Mouse (Mus musculus): ENCODE results near the gene St8sia4. TPM values are rescaled to one million over a fixed set of nuclear protein-coding genes. Genes with fewer than 3 reads are reported as not detected.

The St8sia4 gene
- 1.1 and 1.5 TPM in 2 replicates for polyA plus RNA-seq (2015; fragmentation: Nextera tagmentation; extraction: Ambion mirVana)

DNA sequence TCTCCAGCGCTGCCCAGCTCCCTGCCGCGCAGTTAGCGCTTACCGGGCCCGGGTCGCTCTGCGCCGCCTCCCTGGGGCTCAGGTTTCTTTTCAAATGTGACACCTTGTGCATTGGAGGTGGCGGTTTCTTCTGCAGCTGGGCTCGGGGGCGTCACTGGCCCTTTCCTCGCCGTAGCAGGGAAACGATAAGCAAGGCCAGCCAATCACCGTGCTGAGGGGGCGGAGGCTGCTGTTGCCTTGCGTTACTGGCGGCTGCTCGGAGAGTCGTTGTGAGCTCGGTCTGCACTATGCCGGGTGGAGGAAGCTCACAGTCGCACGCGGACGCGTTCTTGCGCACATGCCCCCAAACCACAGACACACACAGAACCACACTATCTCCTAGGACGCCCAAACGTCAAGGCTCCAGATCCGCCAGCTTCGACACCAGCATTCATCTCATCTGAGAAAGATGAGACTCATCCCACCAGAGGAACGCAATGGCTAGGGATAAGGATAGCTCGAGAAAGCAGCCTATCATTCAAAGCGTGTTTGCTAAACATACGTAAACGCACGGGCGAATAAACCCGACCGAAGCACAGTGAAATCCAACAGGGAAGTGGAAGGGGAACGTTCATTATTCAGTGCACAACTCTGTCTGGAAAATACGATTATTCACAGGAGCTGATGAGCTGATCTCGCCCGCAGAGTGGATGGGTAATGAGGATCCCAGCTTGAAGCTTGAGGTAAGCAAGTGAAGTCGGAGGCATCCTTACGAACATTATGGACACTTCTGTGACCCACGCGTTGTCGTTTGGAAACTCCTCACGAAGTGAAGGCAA lies at the start of gene St8sia4:
St8sia4 (minus strand) TSS at position 137 of the 818 bp plus-strand sequence.
- H3K4me2 ChIP-seq (replicated peaks; ENCODE audit: low read depth): peak within 1 kb of the TSS; percentile 84
- no peaks in the 10 kb centered on the region for H3K9me3 ChIP-seq (ENCODE audit: control insufficient read depth)
- no peak within 1 kb of the TSS for H3K27ac ChIP-seq (ENCODE audit: low read depth, low read length)
- under 1% methylated on average over 52 of the region's 52 CpGs for WGBS
- no peak for TF ChIP-seq CTCF (IDR thresholded peaks at IDR 0.05; ENCODE audit: low read depth)
- peak; percentile 86 for ATAC-seq
- H3K36me3 ChIP-seq (ENCODE audit: control insufficient read depth, insufficient read depth): no peaks in the 10 kb centered on the region
- H3K9ac ChIP-seq (ENCODE audit: low read depth, low read length): no peak within 1 kb of the TSS
- H3K27me3 ChIP-seq (replicated peaks; ENCODE audit: control insufficient read depth, insufficient read depth, low read length): 0 out of 2 replicates have a peak, but pooled peaks cover 3% of the 10 kb centered on the region
- peak within 1 kb of the TSS; percentile 57 for H3K4me3 ChIP-seq (ENCODE audit: low read depth, low read length)
- no peaks in the 10 kb centered on the region for H3K4me1 ChIP-seq (replicated peaks; ENCODE audit: control insufficient read depth, insufficient read depth, low read length)

- no peak for ATAC-seq
- H3K27ac ChIP-seq (ENCODE audit: low read depth, low read length): no peak overlapping the region
- H3K4me2 ChIP-seq (replicated peaks; ENCODE audit: low read depth): no peak overlapping the region
- H3K36me3 ChIP-seq (ENCODE audit: control insufficient read depth, insufficient read depth): no peaks in the 10 kb centered on the region
- WGBS: 51% methylated on average over 3 of the region's 3 CpGs
- H3K27me3 ChIP-seq (replicated peaks; ENCODE audit: control insufficient read depth, insufficient read depth, low read length): no peaks in the 10 kb centered on the region
- no peak overlapping the region for H3K4me3 ChIP-seq (ENCODE audit: low read depth, low read length)
- H3K4me1 ChIP-seq (replicated peaks; ENCODE audit: control insufficient read depth, insufficient read depth, low read length): no peaks in the 10 kb centered on the region
- no peak overlapping the region for H3K9ac ChIP-seq (ENCODE audit: low read depth, low read length)
- no peak for TF ChIP-seq CTCF (IDR thresholded peaks at IDR 0.05; ENCODE audit: low read depth)
- H3K9me3 ChIP-seq (ENCODE audit: control insufficient read depth): no peaks in the 10 kb centered on the region
Observed at GRCm38 (mm10) chr1:95709181-95709580, 41.8 kb upstream of the St8sia4 start.

DNA sequence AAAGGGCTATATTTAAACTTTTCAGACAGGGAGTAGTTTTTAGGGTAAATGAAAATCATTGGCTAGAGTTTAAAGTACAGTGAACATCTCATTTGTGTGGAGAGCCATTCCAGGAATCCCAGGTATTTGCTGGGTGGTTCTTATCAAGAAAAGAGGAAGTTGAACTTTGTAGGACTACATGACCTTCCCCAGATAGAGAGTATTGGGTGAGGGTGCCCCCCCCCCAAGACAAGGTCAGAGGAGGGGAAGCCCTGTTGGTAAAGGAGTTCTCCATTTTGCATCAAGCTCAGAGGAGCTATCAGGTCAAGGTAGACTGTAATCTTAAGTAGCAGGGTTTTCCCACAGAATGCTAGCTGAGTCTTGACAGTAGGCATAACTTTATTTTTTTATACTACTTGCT lies 32.5 kb upstream of the St8sia4 start:
- H3K9me3 ChIP-seq (ENCODE audit: control insufficient read depth): no peaks in the 10 kb centered on the region
- no peaks in the 10 kb centered on the region for H3K27me3 ChIP-seq (replicated peaks; ENCODE audit: control insufficient read depth, insufficient read depth, low read length)
- no peak for TF ChIP-seq CTCF (IDR thresholded peaks at IDR 0.05; ENCODE audit: low read depth)
- H3K36me3 ChIP-seq (ENCODE audit: control insufficient read depth, insufficient read depth): no peaks in the 10 kb centered on the region
- no peak overlapping the region for H3K9ac ChIP-seq (ENCODE audit: low read depth, low read length)
- no peak for ATAC-seq
- H3K27ac ChIP-seq (ENCODE audit: low read depth, low read length): no peak overlapping the region
- no peak overlapping the region for H3K4me2 ChIP-seq (replicated peaks; ENCODE audit: low read depth)
- H3K4me1 ChIP-seq (replicated peaks; ENCODE audit: control insufficient read depth, insufficient read depth, low read length): no peaks in the 10 kb centered on the region
- no peak overlapping the region for H3K4me3 ChIP-seq (ENCODE audit: low read depth, low read length)

- ATAC-seq: no peak
- Histone ChIP-seq H3K4me2 (replicated peaks; ENCODE audit: low read depth) (no peak overlapping the region), H3K36me3 (ENCODE audit: control insufficient read depth, insufficient read depth) (no peaks in the 10 kb centered on the region), H3K4me1 (replicated peaks; ENCODE audit: control insufficient read depth, insufficient read depth, low read length) (no peaks in the 10 kb centered on the region), H3K9me3 (ENCODE audit: control insufficient read depth) (no peaks in the 10 kb centered on the region), H3K27ac (ENCODE audit: low read depth, low read length) (no peak overlapping the region), H3K27me3 (replicated peaks; ENCODE audit: control insufficient read depth, insufficient read depth, low read length) (no peaks in the 10 kb centered on the region), H3K4me3 (ENCODE audit: low read depth, low read length) (no peak overlapping the region), H3K9ac (ENCODE audit: low read depth, low read length) (no peak overlapping the region)
- 68% methylated on average over 3 of the region's 3 CpGs for WGBS
- no peak for TF ChIP-seq CTCF (IDR thresholded peaks at IDR 0.05; ENCODE audit: low read depth)
Observed at GRCm38 (mm10) chr1:95674052-95674451, 6.7 kb upstream of the St8sia4 start.

DNA sequence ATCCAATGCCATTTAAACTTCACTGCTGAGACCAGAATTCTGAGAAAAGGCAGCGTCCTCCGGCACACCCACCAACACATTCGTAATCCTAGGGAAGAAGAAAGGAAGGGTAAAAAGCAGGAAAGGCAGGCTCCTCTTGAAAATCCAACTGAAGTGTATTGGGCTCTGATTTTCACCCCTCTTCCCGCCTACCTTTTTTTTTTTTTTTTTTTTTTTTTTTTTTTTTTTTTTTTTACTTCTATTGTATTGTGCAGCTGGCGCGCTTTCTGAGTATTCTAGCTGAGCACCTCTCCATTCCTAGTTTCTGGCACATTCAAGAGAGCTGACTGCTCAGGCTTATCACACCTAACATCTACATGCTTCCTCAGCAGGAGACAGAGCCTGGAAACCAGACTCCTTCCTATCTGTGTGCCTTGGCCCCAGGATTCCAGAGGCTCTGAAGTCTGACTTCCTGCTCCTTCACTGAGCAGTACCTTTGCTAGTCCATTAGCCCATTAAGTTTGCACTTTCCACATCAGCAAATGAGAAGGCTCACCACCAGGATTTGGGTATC lies 958 bp upstream of the St8sia4 start:
- no peaks in the 10 kb centered on the region for H3K4me1 ChIP-seq (replicated peaks; ENCODE audit: control insufficient read depth, insufficient read depth, low read length)
- WGBS: 12% methylated on average over 6 of the region's 6 CpGs
- no peak for TF ChIP-seq CTCF (IDR thresholded peaks at IDR 0.05; ENCODE audit: low read depth)
- no peaks in the 10 kb centered on the region for H3K36me3 ChIP-seq (ENCODE audit: control insufficient read depth, insufficient read depth)
- H3K9me3 ChIP-seq (ENCODE audit: control insufficient read depth): no peaks in the 10 kb centered on the region
- H3K9ac ChIP-seq (ENCODE audit: low read depth, low read length): no peak overlapping the region
- no peak overlapping the region for H3K27ac ChIP-seq (ENCODE audit: low read depth, low read length)
- H3K4me2 ChIP-seq (replicated peaks; ENCODE audit: low read depth): peak overlapping the region; percentile 84
- 0 out of 2 replicates have a peak, but pooled peaks cover 3% of the 10 kb centered on the region for H3K27me3 ChIP-seq (replicated peaks; ENCODE audit: control insufficient read depth, insufficient read depth, low read length)
- ATAC-seq: no peak
- peak overlapping the region; percentile 57 for H3K4me3 ChIP-seq (ENCODE audit: low read depth, low read length)

- H3K27me3 ChIP-seq (replicated peaks; ENCODE audit: control insufficient read depth, insufficient read depth, low read length): 0 out of 2 replicates have a peak, but pooled peaks cover 3% of the 10 kb centered on the region
- H3K4me3 ChIP-seq (ENCODE audit: low read depth, low read length): peak overlapping the region; percentile 57
- no peak for ATAC-seq
- no peaks in the 10 kb centered on the region for H3K36me3 ChIP-seq (ENCODE audit: control insufficient read depth, insufficient read depth)
- no peaks in the 10 kb centered on the region for H3K9me3 ChIP-seq (ENCODE audit: control insufficient read depth)
- WGBS: 0% methylated on average over 14 of the region's 14 CpGs
- peak overlapping the region; percentile 84 for H3K4me2 ChIP-seq (replicated peaks; ENCODE audit: low read depth)
- no peak overlapping the region for H3K9ac ChIP-seq (ENCODE audit: low read depth, low read length)
- no peak for TF ChIP-seq CTCF (IDR thresholded peaks at IDR 0.05; ENCODE audit: low read depth)
- no peaks in the 10 kb centered on the region for H3K4me1 ChIP-seq (replicated peaks; ENCODE audit: control insufficient read depth, insufficient read depth, low read length)
- no peak overlapping the region for H3K27ac ChIP-seq (ENCODE audit: low read depth, low read length)
Observed at GRCm38 (mm10) chr1:95666541-95667320, 640 bp downstream of the St8sia4 start.

Measured in intestine, postnatal 0 days (tissue).